Mouse (Mus musculus) layer of hippocampus, adult 9-10 months (tissue): ENCODE results near the gene Psmb5.
A peak's percentile ranks its signal among the peaks of the same experiment; 100 is the strongest.

Source experiments
- DNase-seq: peaks from one replicate; pipeline ENCODE4 v3.0.0; 2022; ENCODE audit warnings: low spot score

Psmb5 gene

GRCm38 (mm10) chr14:54592319-54592934 is 25.4 kb downstream of the Psmb5 start:
- DNase-seq, result no peak

- DNase-seq, result no peak
Observed at GRCm38 (mm10) chr14:54591056-54591455, 26.8 kb downstream of the Psmb5 start.

- no peak for DNase-seq
Observed at GRCm38 (mm10) chr14:54583681-54584338, 34.0 kb downstream of the Psmb5 start.

- DNase-seq, result no peak
Observed at GRCm38 (mm10) chr14:54582536-54582935, 35.3 kb downstream of the Psmb5 start.

- no peak for DNase-seq
Observed at GRCm38 (mm10) chr14:54579638-54580037, 38.2 kb downstream of the Psmb5 start.

GRCm38 (mm10) chr14:54578063-54578462 is 39.8 kb downstream of the Psmb5 start:
- DNase-seq, result no peak

- no peak for DNase-seq
Observed at GRCm38 (mm10) chr14:54577089-54577982, 40.5 kb downstream of the Psmb5 start, which contains the start of gene Ajuba. Gene Ajuba (minus strand): TSS chr14:54577558.

- DNase-seq, result no peak
Observed at GRCm38 (mm10) chr14:54576241-54577088, 41.4 kb downstream of the Psmb5 start.

- DNase-seq, result no peak
Observed at GRCm38 (mm10) chr14:54575631-54576030, 42.2 kb downstream of the Psmb5 start.

GRCm38 (mm10) chr14:54575031-54575430 is 42.8 kb downstream of the Psmb5 start:
- no peak for DNase-seq

GRCm38 (mm10) chr14:54574253-54574652 is 43.6 kb downstream of the Psmb5 start:
- no peak for DNase-seq

GRCm38 (mm10) chr14:54572790-54573736 is 44.8 kb downstream of the Psmb5 start:
- DNase-seq, result no peak

- DNase-seq, result no peak
Observed at GRCm38 (mm10) chr14:54572122-54572521, 45.7 kb downstream of the Psmb5 start.

- DNase-seq, result no peak
Observed at GRCm38 (mm10) chr14:54569451-54570392, 48.1 kb downstream of the Psmb5 start.

- DNase-seq, result peak; percentile 72
Observed at GRCm38 (mm10) chr14:54568694-54569414, 49.0 kb downstream of the Psmb5 start.
